Mouse (Mus musculus) limb, embryonic 14.5 days (tissue): ENCODE results near the gene Olfr77. TPM values are rescaled to one million over a fixed set of nuclear protein-coding genes. Genes with fewer than 3 reads are reported as not detected.

ENCODE experiments used
- ATAC-seq: fragments of 200-750 bp; cut with Nextera tagmentation; 2 replicates; pipeline ENCODE4 v1.8.0; 2017; ENCODE audit warnings: low read depth, moderate number of reproducible peaks, moderate TSS enrichment; ENCODE audit not compliant: low FRiP score
- DNase-seq: peaks from one replicate; pipeline ENCODE4 v3.0.0-alpha.2; 2015; ENCODE audit warnings: low spot score
- H3K27ac ChIP-seq: fragments of 300-500 bp; sonication (generic); replicated peaks from 2 replicates; pipeline ENCODE4 v1.5.1; 2014; ENCODE audit warnings: low read depth, mild to moderate bottlenecking, low read length, moderate library complexity, mixed read lengths
- H3K27me3 ChIP-seq: fragments of 300-500 bp; sonication (generic); 2 replicates; pipeline ENCODE4 v1.6.1; 2014; ENCODE audit warnings: low read length, mixed read lengths; ENCODE audit not compliant: control insufficient read depth, insufficient read depth
- H3K36me3 ChIP-seq: fragments of 300-500 bp; sonication (generic); 2 replicates; pipeline ENCODE4 v1.6.1; 2014; ENCODE audit warnings: mild to moderate bottlenecking, low read length, moderate library complexity, mixed read lengths; ENCODE audit not compliant: control insufficient read depth, insufficient read depth
- H3K4me1 ChIP-seq: fragments of 300-500 bp; sonication (generic); 2 replicates; pipeline ENCODE4 v1.6.1; 2014; ENCODE audit warnings: antibody characterized with exemption, low read length, mixed read lengths; ENCODE audit not compliant: control insufficient read depth, insufficient read depth
- H3K4me2 ChIP-seq: fragments of 300-500 bp; sonication (generic); replicated peaks from 2 replicates; pipeline ENCODE4 v1.6.1; 2014; ENCODE audit warnings: low read depth, mild to moderate bottlenecking, low read length, moderate library complexity; ENCODE audit not compliant: severe bottlenecking
- H3K4me3 ChIP-seq: fragments of 300-500 bp; sonication (generic); replicated peaks from 2 replicates; pipeline ENCODE4 v1.5.1; 2014; ENCODE audit warnings: low read length
- H3K9ac ChIP-seq: fragments of 300-500 bp; sonication (generic); 2 replicates; pipeline ENCODE4 v1.6.1; 2014; ENCODE audit warnings: mild to moderate bottlenecking, low read depth, low read length, moderate library complexity; ENCODE audit not compliant: severe bottlenecking
- H3K9me3 ChIP-seq: fragments of 300-500 bp; sonication (generic); 2 replicates; pipeline ENCODE4 v1.6.1; 2016; ENCODE audit warnings: low read length; ENCODE audit not compliant: control insufficient read depth
- POLR2A ChIP-seq: fragments of 200-500 bp; IDR thresholded peaks from 2 replicates; pipeline ENCODE4 v1.8.0; 2012; ENCODE audit warnings: inconsistent platforms, mild to moderate bottlenecking, moderate library complexity, borderline replicate concordance; ENCODE audit not compliant: insufficient read depth, insufficient read length; ENCODE audit errors: extremely low read depth
- WGBS: fragments of 180-500 bp; shearing (Covaris S2); extraction: QIAGEN DNeasy Blood & Tissue Kit; methylation state at CpG from one replicate; pipeline ENCODE4 v1.1.7; 2014; 5-methylcytosine and 5-hydroxymethylcytosine counted together
- polyA plus RNA-seq, 2 experiments: library from polyadenylated mRNA; depleted of rRNA in 1 of 2; stranded (reverse) in 1 of 2; unstranded in 1 of 2; fragments of >200 nt; fragmentation: Nextera tagmentation in 1 of 2; extraction: Ambion mirVana in 1 of 2; gene quantifications; 2 replicates each; pipeline versions ENCODE4 v1.2.1 to v1.2.3; 2012 to 2014

Gene Olfr77
- polyA plus RNA-seq (2012; rRNA removed) (not detected in 2 replicates), polyA plus RNA-seq (2014; fragmentation: Nextera tagmentation; extraction: Ambion mirVana) (0.26 and 0.32 TPM in 2 replicates)

- H3K9me3 ChIP-seq, result no peaks in the 10 kb centered on the region
- H3K4me1 ChIP-seq, result no peaks in the 10 kb centered on the region
- H3K27ac ChIP-seq, result no peak within 1 kb of the TSS
- no peak within 1 kb of the TSS for H3K4me2 ChIP-seq
- no peak for ATAC-seq
- H3K36me3 ChIP-seq, result no peaks in the 10 kb centered on the region
- no peaks in the 10 kb centered on the region for H3K27me3 ChIP-seq
- no peak for TF ChIP-seq POLR2A
- DNase-seq, result no peak
- no peak within 1 kb of the TSS for H3K4me3 ChIP-seq
- H3K9ac ChIP-seq, result no peak within 1 kb of the TSS
- 91% methylated on average over 2 of the region's 2 CpGs for WGBS
Measured at GRCm38 (mm10) chr9:19916565-19916964, at the start of gene Olfr77. TSS of gene Olfr77 (plus strand) at chr9:19916865.

GRCm38 (mm10) chr9:19887904-19888303, 28.8 kb upstream of the Olfr77 start, which contains the start of gene Olfr862:
TSS of gene Olfr862 (minus strand) at chr9:19888004.
- no peak for TF ChIP-seq POLR2A
- no peak for DNase-seq
- no peak for ATAC-seq
- no peaks in the 10 kb centered on the region for H3K36me3 ChIP-seq
- no peaks in the 10 kb centered on the region for H3K27me3 ChIP-seq
- H3K27ac ChIP-seq, result no peak within 1 kb of the TSS
- no peak within 1 kb of the TSS for H3K9ac ChIP-seq
- no peak within 1 kb of the TSS for H3K4me2 ChIP-seq
- no peaks in the 10 kb centered on the region for H3K4me1 ChIP-seq
- no peaks in the 10 kb centered on the region for H3K9me3 ChIP-seq
- no peak within 1 kb of the TSS for H3K4me3 ChIP-seq

GRCm38 (mm10) chr9:19911170-19911569, 5.5 kb upstream of the Olfr77 start:
- Histone ChIP-seq H3K36me3 (no peaks in the 10 kb centered on the region), H3K9ac (no peak overlapping the region), H3K27ac (no peak overlapping the region), H3K4me3 (no peak overlapping the region), H3K9me3 (no peaks in the 10 kb centered on the region), H3K4me2 (no peak overlapping the region), H3K27me3 (no peaks in the 10 kb centered on the region), H3K4me1 (no peaks in the 10 kb centered on the region)
- ATAC-seq (no peak), DNase-seq (no peak)
- 56% methylated on average over 4 of the region's 4 CpGs for WGBS
- no peak for TF ChIP-seq POLR2A

Other genes with a start within 250 kb of the Olfr77 start
- 0.13 TPM in 1 of 2 replicates, not detected in the other for gene Olfr857, start 207.4 kb upstream of the Olfr77 start, polyA plus RNA-seq (2012; rRNA removed)
- gene Olfr857, start 207.4 kb upstream of the Olfr77 start, polyA plus RNA-seq (2014; fragmentation: Nextera tagmentation; extraction: Ambion mirVana), result not detected in 2 replicates
- 0.03 TPM in 1 of 2 replicates, not detected in the other for gene Olfr58, start 136.6 kb upstream of the Olfr77 start, polyA plus RNA-seq (2012; rRNA removed)
- not detected in 2 replicates for gene Olfr58, start 136.6 kb upstream of the Olfr77 start, polyA plus RNA-seq (2014; fragmentation: Nextera tagmentation; extraction: Ambion mirVana)
- gene Olfr859, start 112.0 kb upstream of the Olfr77 start, polyA plus RNA-seq (2012; rRNA removed), result not detected in 2 replicates
- not detected in 2 replicates for gene Olfr859, start 112.0 kb upstream of the Olfr77 start, polyA plus RNA-seq (2014; fragmentation: Nextera tagmentation; extraction: Ambion mirVana)
- not detected in 2 replicates for gene Olfr860, start 67.1 kb upstream of the Olfr77 start, polyA plus RNA-seq (2012; rRNA removed)
- not detected in 2 replicates for gene Olfr860, start 67.1 kb upstream of the Olfr77 start, polyA plus RNA-seq (2014; fragmentation: Nextera tagmentation; extraction: Ambion mirVana)
- not detected in 2 replicates for gene Olfr862, start 28.9 kb upstream of the Olfr77 start, polyA plus RNA-seq (2012; rRNA removed)
- not detected in 2 replicates for gene Olfr862, start 28.9 kb upstream of the Olfr77 start, polyA plus RNA-seq (2014; fragmentation: Nextera tagmentation; extraction: Ambion mirVana)
- gene Olfr866, start 111.2 kb downstream of the Olfr77 start, polyA plus RNA-seq (2012; rRNA removed), result not detected in 2 replicates
- not detected in 2 replicates for gene Olfr866, start 111.2 kb downstream of the Olfr77 start, polyA plus RNA-seq (2014; fragmentation: Nextera tagmentation; extraction: Ambion mirVana)
- gene Olfr867, start 140.7 kb downstream of the Olfr77 start, polyA plus RNA-seq (2012; rRNA removed), result not detected in 2 replicates
- gene Olfr867, start 140.7 kb downstream of the Olfr77 start, polyA plus RNA-seq (2014; fragmentation: Nextera tagmentation; extraction: Ambion mirVana), result not detected in 2 replicates
- not detected in 2 replicates for gene Olfr868, start 181.8 kb downstream of the Olfr77 start, polyA plus RNA-seq (2012; rRNA removed)
- gene Olfr868, start 181.8 kb downstream of the Olfr77 start, polyA plus RNA-seq (2014; fragmentation: Nextera tagmentation; extraction: Ambion mirVana), result not detected in 2 replicates
- not detected in 2 replicates for gene Olfr869, start 212.1 kb downstream of the Olfr77 start, polyA plus RNA-seq (2012; rRNA removed)
- not detected in 2 replicates for gene Olfr869, start 212.1 kb downstream of the Olfr77 start, polyA plus RNA-seq (2014; fragmentation: Nextera tagmentation; extraction: Ambion mirVana)